Mouse (Mus musculus): Measurements from ENCODE around the gene Arih1. TPM values are rescaled to one million over a fixed set of nuclear protein-coding genes. Genes with fewer than 3 reads are reported as not detected.

The Arih1 gene
- polyA plus RNA-seq, 1 experiment from 2014 or later, result 17.3 TPM

DNA sequence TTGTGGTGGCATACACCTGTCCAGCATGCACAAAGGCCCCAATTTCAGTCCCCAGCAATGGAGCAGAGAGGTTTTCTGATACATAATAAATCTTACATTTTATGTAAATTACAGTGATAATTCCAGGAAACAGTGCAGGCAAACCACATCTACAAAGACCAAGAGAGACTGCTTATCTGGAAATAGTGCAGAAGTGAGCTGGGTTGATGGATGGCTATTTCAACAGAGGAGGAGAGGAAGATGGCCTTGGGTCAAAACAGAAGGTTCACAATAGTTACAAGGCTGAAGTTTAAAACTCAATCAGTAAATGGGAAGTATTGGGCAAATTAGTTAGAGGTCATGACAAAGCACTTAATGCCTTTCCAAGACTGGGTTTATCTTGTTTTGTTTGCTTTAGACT, 913 bp upstream of the Arih1 start:
- DNase-seq (ENCODE audit: extremely low spot score, low spot score), result no peak
- Histone ChIP-seq H3K36me3 (replicated peaks) (peaks cover 9% of the 10 kb centered on the region), H3K27ac (peak overlapping the region; percentile 94), H3K4me3 (peak overlapping the region; percentile 100), H3K27me3 (ENCODE audit: poor library complexity, severe bottlenecking) (no peaks in the 10 kb centered on the region; the same call in 1 of the 2 replicates), H3K9me3 (no peaks in the 10 kb centered on the region), H3K4me1 (peaks cover 33% of the 10 kb centered on the region)

DNA sequence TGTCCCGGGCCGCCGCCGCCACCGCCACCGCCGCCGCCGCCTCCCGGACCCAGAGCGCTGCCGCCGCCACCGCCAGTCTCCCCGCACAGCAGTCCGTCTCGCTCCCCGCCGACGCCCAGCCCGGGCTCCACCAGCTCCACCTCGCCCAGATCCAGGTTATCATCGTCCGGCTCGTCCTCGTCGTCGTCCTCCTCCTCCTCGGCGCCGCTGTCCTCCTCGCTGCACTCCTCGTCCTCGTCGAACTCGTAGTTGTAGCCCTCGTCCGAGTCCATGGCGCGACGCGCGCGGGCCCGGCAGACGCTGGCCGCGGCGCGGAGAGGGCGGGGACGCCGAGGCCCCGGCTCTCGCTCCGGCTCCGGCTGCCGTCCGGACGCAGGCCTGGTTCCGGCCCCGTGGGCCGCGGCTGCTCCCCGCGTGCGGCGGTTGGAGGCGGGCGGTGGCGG, 321 bp downstream of the Arih1 start:
- 0% methylated on average over 71 of the region's 71 CpGs for WGBS
- Histone ChIP-seq H3K9me3 (no peaks in the 10 kb centered on the region), H3K4me1 (peaks cover 33% of the 10 kb centered on the region), H3K4me3 (peak overlapping the region; percentile 100), H3K36me3 (replicated peaks) (peaks cover 12% of the 10 kb centered on the region), H3K27me3 (ENCODE audit: poor library complexity, severe bottlenecking) (no peaks in the 10 kb centered on the region), H3K27ac (peak overlapping the region; percentile 94)
- no peak for DNase-seq (ENCODE audit: extremely low spot score, low spot score)

GRCm38 (mm10) chr9:59485511-59486075, 825 bp downstream of the Arih1 start:
- peaks cover 12% of the 10 kb centered on the region for H3K36me3 ChIP-seq (replicated peaks)
- WGBS, result under 1% methylated on average over 34 of the region's 34 CpGs
- H3K4me3 ChIP-seq, result peak overlapping the region; percentile 100
- H3K9me3 ChIP-seq, result no peaks in the 10 kb centered on the region
- no peaks in the 10 kb centered on the region for H3K27me3 ChIP-seq (ENCODE audit: poor library complexity, severe bottlenecking)
- DNase-seq (ENCODE audit: extremely low spot score, low spot score), result peak; percentile 67
- peaks cover 33% of the 10 kb centered on the region for H3K4me1 ChIP-seq
- H3K27ac ChIP-seq, result peak overlapping the region; percentile 94

- peaks cover 33% of the 10 kb centered on the region for H3K4me1 ChIP-seq
- DNase-seq (ENCODE audit: extremely low spot score, low spot score), result no peak
- H3K9me3 ChIP-seq, result no peaks in the 10 kb centered on the region
- 0 out of 2 replicates have a peak overlapping the region, but pooled peaks have one; percentile 94 for H3K27ac ChIP-seq
- WGBS, result 23% methylated on average over 7 of the region's 7 CpGs
- H3K4me3 ChIP-seq, result peak overlapping the region; percentile 100
- peaks cover 15% of the 10 kb centered on the region for H3K36me3 ChIP-seq (replicated peaks)
- no peaks in the 10 kb centered on the region for H3K27me3 ChIP-seq (ENCODE audit: poor library complexity, severe bottlenecking)
These were observed 1.7 kb downstream of the Arih1 start for GRCm38 (mm10) chr9:59484760-59485159.

DNA sequence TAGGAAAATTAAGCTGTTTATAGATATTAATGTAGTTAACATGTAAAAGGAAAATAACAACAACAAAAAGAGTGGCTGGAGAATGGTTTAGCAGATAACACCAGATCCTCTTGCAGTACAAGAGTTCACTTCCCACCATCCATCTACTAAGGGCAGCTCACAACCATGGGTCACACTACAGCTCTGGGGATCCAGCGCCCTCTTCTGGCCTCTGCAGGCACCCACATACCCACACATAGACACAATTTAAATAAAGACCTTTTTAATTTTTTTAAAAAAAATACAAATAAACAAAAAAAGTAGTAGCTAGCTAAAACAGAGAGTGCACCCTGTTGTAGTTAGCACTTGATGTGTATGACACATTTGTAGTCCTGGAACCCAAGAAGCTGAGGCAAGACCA, 4.0 kb downstream of the Arih1 start:
- no peak for DNase-seq (ENCODE audit: extremely low spot score, low spot score)
- Histone ChIP-seq H3K27ac (no peak overlapping the region), H3K27me3 (ENCODE audit: poor library complexity, severe bottlenecking) (no peaks in the 10 kb centered on the region), H3K4me3 (no peak overlapping the region; the same call in 1 of the 2 replicates), H3K9me3 (no peaks in the 10 kb centered on the region), H3K36me3 (replicated peaks) (peaks cover 23% of the 10 kb centered on the region), H3K4me1 (peaks cover 31% of the 10 kb centered on the region)
- WGBS, result 30% methylated on average over 1 of the region's 1 CpGs

DNA sequence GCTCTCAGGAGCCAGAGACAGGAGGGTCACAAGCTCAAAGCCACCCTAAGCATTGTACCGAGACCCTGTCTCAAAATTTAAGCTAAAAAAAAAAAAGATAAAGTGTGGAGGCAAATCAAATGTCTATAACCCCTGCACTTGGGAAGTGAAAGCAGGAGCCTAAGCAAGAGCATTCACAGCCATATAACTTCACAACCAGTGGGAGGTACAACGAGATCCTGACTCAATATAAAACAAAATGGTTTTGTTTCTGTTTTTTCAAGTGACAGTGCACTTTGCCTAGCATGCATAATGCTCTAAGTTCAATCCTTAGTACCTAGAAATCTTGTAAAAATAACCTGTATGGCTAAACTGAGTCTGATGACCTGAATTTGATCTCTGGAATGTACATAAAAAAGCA, 9.8 kb downstream of the Arih1 start:
- Histone ChIP-seq H3K4me3 (no peak overlapping the region), H3K27ac (no peak overlapping the region), H3K27me3 (ENCODE audit: poor library complexity, severe bottlenecking) (no peaks in the 10 kb centered on the region), H3K36me3 (replicated peaks) (peaks cover 56% of the 10 kb centered on the region), H3K9me3 (no peaks in the 10 kb centered on the region), H3K4me1 (no peaks in the 10 kb centered on the region)
- DNase-seq (ENCODE audit: extremely low spot score, low spot score), result no peak
- WGBS, result 97% methylated on average over 2 of the region's 2 CpGs

GRCm38 (mm10) chr9:59474838-59475237, 11.6 kb downstream of the Arih1 start:
- Histone ChIP-seq H3K4me3 (no peak overlapping the region), H3K27ac (no peak overlapping the region), H3K27me3 (ENCODE audit: poor library complexity, severe bottlenecking) (no peaks in the 10 kb centered on the region), H3K36me3 (replicated peaks) (peaks cover 66% of the 10 kb centered on the region), H3K4me1 (no peaks in the 10 kb centered on the region), H3K9me3 (no peaks in the 10 kb centered on the region)
- 82% methylated on average over 1 of the region's 1 CpGs for WGBS
- DNase-seq (ENCODE audit: extremely low spot score, low spot score), result no peak

GRCm38 (mm10) chr9:59473171-59473570, 13.2 kb downstream of the Arih1 start:
- Histone ChIP-seq H3K27ac (no peak overlapping the region), H3K4me1 (no peaks in the 10 kb centered on the region), H3K27me3 (ENCODE audit: poor library complexity, severe bottlenecking) (no peaks in the 10 kb centered on the region), H3K36me3 (replicated peaks) (peaks cover 61% of the 10 kb centered on the region), H3K9me3 (no peaks in the 10 kb centered on the region), H3K4me3 (no peak overlapping the region)
- 91% methylated on average over 2 of the region's 2 CpGs for WGBS
- DNase-seq (ENCODE audit: extremely low spot score, low spot score), result no peak

GRCm38 (mm10) chr9:59469446-59469845, 17.0 kb downstream of the Arih1 start:
- Histone ChIP-seq H3K9me3 (no peaks in the 10 kb centered on the region), H3K4me1 (no peaks in the 10 kb centered on the region), H3K27ac (no peak overlapping the region), H3K36me3 (replicated peaks) (peaks cover 34% of the 10 kb centered on the region), H3K4me3 (no peak overlapping the region), H3K27me3 (ENCODE audit: poor library complexity, severe bottlenecking) (no peaks in the 10 kb centered on the region)
- 85% methylated on average over 1 of the region's 1 CpGs for WGBS
- no peak for DNase-seq (ENCODE audit: extremely low spot score, low spot score)

DNA sequence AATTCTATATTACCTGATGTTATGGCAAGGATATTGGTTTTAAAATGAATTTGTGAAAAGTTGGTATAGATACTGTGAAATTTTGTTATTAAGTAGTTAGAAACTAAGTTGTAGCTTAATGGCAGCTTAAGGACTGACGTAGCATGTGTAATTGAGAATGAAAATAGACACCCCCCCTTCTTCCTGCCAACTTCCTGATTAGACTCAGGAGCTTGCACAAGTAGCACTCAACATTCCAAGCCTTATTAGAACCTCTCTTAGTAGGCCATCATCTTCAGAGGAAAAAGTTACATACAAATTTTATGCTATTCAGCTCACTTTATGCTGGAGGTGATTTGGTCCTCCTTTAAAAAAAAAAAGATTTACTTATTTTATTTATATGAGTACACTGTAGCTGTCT, 22.1 kb downstream of the Arih1 start:
- Histone ChIP-seq H3K4me3 (no peak overlapping the region), H3K27me3 (ENCODE audit: poor library complexity, severe bottlenecking) (no peaks in the 10 kb centered on the region), H3K9me3 (no peaks in the 10 kb centered on the region), H3K4me1 (no peaks in the 10 kb centered on the region), H3K27ac (no peak overlapping the region), H3K36me3 (replicated peaks) (peaks cover 9% of the 10 kb centered on the region)
- WGBS, result 83% methylated on average over 1 of the region's 1 CpGs
- no peak for DNase-seq (ENCODE audit: extremely low spot score, low spot score)

DNA sequence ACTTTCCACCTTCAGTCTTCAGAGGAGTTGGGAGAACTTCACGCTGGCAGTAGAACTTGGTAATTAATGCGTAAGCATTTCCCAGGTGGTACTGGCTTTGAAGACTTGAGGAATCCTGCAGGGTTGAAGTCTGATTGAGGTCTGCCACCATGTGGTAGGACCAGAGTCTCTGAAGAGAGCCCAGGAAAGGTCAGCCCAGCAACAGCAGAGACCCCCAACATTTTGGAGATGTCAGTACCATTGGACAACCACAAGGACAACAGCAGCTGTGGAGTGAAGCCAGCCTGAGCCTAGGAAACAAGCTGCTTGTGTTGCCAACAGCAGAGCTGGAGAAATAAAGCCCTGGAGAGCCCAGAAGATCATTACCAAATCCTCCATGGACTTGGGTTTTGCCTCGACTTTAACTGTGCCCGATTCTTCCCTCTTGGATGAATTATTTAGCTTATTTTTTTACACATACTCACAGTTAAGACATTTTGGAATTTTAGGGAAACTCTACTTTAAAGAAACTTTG, 27.4 kb downstream of the Arih1 start:
- Histone ChIP-seq H3K9me3 (no peaks in the 10 kb centered on the region), H3K4me3 (no peak overlapping the region), H3K4me1 (no peaks in the 10 kb centered on the region), H3K27me3 (ENCODE audit: poor library complexity, severe bottlenecking) (no peaks in the 10 kb centered on the region), H3K36me3 (replicated peaks) (peaks cover 17% of the 10 kb centered on the region), H3K27ac (no peak overlapping the region)
- 82% methylated on average over 4 of the region's 4 CpGs for WGBS
- no peak for DNase-seq (ENCODE audit: extremely low spot score, low spot score)

- H3K27ac ChIP-seq, result no peak overlapping the region
- no peaks in the 10 kb centered on the region for H3K4me1 ChIP-seq
- H3K9me3 ChIP-seq, result no peaks in the 10 kb centered on the region
- H3K27me3 ChIP-seq (ENCODE audit: poor library complexity, severe bottlenecking), result no peaks in the 10 kb centered on the region
- peaks cover 14% of the 10 kb centered on the region for H3K36me3 ChIP-seq (replicated peaks)
- 91% methylated on average over 1 of the region's 1 CpGs for WGBS
- DNase-seq (ENCODE audit: extremely low spot score, low spot score), result no peak
- H3K4me3 ChIP-seq, result no peak overlapping the region
These were observed 28.0 kb downstream of the Arih1 start for GRCm38 (mm10) chr9:59458416-59458815.

GRCm38 (mm10) chr9:59457671-59458070, 28.7 kb downstream of the Arih1 start:
- Histone ChIP-seq H3K4me1 (no peaks in the 10 kb centered on the region), H3K4me3 (no peak overlapping the region), H3K36me3 (replicated peaks) (peaks cover 17% of the 10 kb centered on the region), H3K27ac (no peak overlapping the region), H3K27me3 (ENCODE audit: poor library complexity, severe bottlenecking) (no peaks in the 10 kb centered on the region), H3K9me3 (no peaks in the 10 kb centered on the region)
- no peak for DNase-seq (ENCODE audit: extremely low spot score, low spot score)
- 91% methylated on average over 1 of the region's 1 CpGs for WGBS

Measured in forebrain, embryonic 10.5 days (tissue).